Mouse (Mus musculus) c-Kit-positive CD71-positive TER-119-positive erythroid progenitor cells, embryonic 14.5 days (primary cell): ENCODE measurements at regions not wholly inside any gene's neighbourhood (a gene's known extent, or its start where the extent isn't known, plus 50 kb on each side); places are given as distances from the start of the nearest gene placed in this dataset.

Experiments used
- DNase-seq: peaks from one replicate; pipeline ENCODE4 v3.0.0-alpha.2; 2013; ENCODE audit warnings: low spot score

DNA sequence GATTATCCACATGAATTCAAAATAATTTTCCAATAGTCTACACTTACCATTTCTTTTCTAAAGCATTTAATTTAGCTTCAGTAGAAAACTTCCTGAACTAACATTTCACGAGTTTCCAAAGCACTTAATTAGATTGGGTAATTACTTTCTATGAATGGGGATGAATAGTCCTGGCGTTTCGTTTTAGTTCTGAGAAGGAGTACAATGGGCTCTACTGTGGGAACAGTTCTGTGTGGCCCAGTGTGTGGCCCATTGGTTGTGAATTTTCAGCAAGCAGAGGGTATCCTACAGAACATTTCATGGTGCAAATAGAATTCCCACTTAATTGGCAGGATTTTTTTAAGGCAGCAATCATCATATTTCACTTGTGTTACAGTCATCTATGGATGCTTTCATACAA lies 95.5 kb downstream of the 1700017N19Rik start:
- DNase-seq = no peak

- DNase-seq = no peak
Measured at GRCm38 (mm10) chr10:100695944-100696343, 105.7 kb downstream of the 1700017N19Rik start.

DNA sequence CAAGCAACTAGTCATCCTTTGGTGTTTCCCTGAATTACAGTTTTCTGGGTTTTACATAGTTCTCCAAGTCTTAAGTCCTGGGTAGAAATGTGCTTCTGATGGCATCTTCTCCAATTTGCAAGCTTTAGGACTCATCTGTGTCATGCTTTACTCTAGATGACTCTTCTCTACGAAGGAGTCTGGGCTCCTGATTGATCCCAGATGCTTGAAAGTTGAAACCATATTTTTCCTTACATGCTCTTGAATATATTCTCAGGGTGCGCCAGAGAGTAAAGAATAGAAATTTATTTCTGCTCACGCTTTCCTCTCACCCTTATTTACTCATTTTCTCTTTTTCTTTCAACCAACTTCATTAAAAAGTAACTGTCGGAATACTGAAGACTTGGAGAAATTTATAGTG lies 108.9 kb downstream of the 1700017N19Rik start:
- DNase-seq = no peak

DNA sequence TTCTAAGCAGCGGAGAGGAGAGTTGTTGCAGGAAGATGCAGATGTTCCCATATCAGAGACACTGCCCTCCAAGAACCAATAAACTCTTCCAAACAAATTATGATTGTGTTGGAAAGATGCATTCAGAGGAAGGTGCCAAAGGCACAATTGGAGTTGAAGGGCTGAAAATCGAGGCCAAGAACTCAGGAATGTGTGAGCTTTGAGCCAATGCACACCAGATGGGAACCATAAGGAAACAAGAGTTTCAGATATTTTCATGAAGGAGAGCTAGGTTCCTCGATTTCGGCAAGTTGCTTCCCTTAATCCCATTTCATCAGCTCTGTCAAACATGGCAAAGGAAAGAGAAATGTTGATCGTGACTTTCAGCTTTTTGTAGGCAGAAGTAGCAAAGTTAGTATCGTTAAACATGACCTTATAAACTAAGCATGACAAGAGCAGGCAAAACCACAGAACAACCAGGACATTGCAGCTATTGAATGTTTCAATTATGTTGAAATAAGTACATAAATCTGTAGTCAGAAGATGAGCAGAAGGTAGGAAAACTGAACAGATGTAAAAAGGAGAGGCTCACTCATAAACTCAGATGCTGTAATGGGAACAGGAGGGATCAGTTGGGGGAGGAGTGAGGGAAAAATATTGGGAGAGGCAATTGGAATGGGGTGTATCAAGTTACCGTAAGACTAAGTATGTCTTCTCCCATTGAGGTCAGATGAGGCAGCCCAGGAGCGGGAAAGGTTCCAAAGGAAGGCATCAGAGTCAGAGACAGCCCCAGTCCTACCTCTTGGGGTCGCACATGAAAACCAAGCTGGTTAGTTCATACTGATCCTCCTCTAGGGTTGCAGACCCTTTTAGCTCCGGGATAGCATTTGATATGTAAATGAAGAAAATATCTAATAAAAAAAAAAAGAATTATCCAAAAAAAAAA lies 110.3 kb downstream of the 1700017N19Rik start:
- no peak for DNase-seq

DNA sequence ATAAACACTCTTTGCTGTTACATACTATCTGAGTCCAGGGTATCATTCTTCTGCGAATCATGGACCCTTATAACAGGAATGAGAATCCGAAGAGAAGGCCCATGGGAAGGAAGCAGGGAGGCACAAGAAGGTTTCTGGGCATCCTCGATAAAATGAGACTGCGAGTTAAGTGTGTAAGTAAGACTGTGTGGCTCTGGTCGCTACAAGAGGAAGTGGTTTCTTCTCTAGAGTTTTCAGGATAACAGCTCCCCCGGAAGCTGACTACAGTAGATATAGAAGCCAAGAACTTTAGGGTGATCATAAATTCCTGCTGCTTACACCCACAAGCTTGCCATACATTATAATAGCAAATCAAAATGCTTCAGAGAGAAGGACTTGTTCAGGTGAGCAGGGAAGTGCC lies 111.7 kb downstream of the 1700017N19Rik start:
- no peak for DNase-seq

DNA sequence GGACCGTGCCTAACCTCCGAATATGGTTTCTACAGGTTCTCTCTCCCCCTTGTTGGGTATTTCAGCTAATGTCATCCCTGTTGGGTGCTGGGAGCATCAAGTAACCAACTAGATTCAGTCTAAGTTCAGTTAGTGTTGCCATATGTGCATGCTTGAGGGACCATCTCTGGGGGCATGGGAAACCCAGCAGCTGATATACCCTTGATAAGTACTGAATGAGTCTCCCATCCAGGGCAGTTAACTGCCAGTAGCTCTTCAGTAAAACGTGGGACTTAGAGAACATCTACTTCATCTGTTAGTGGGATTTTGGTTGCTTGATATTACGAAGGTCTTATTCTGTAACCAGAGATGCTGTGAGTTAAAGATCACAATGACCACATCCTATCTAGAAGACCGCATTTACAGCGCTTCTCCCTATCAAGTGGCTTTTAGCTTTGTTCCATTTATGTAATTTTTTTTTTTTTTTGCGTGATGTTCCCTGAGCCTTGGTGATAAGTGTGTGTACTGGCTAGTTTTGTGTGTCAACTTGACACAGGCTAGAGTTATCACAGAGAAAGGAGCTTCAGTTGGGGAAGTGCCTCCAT lies 125.9 kb downstream of the 1700017N19Rik start:
- DNase-seq = no peak

DNA sequence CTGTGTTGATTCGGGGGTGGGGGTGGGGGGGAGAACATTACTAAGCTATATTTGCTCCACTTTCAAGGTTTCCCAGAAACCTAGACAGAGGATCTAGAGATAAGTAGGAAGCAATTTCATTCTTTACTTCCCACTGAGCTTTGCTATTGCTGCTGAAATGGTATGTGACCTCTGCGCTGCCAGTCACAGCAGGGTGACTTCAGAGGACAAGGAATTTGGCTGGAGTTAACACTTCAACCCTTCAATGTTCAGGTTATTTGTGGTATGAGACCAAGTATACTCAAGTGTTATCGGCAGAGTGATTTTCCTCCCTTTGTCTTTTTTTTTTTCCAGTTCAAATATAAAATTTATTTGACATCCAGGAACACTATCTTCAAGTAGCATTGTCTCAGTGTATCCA lies 128.3 kb downstream of the 1700017N19Rik start:
- DNase-seq = no peak

- DNase-seq = no peak
Measured at GRCm38 (mm10) chr10:100741269-100741668, 151.0 kb downstream of the 1700017N19Rik start.

DNA sequence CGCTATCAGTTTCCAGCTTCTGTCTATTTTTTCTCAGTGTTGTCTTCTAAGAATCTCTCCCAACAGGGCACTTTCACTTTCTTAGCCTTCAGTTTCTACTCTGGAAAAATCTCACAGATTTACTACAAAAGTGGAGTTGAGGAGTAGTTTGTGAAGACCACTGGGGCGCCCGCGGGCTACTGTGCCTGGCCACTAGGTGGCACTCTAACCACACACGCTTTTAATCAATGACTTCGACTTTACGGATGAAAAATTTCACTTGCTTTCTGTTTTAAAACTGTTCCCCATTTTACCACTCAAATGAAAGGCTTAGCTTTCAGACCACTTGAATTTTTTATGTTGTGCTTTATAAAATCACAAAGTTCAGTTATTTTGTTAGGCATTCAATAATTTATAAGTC lies 151.8 kb downstream of the 1700017N19Rik start:
- peak; percentile 33 for DNase-seq

- DNase-seq = no peak
Measured at GRCm38 (mm10) chr10:100746151-100746550, 155.9 kb downstream of the 1700017N19Rik start.

- no peak for DNase-seq
Measured at GRCm38 (mm10) chr10:100754957-100755356, 164.7 kb downstream of the 1700017N19Rik start.

DNA sequence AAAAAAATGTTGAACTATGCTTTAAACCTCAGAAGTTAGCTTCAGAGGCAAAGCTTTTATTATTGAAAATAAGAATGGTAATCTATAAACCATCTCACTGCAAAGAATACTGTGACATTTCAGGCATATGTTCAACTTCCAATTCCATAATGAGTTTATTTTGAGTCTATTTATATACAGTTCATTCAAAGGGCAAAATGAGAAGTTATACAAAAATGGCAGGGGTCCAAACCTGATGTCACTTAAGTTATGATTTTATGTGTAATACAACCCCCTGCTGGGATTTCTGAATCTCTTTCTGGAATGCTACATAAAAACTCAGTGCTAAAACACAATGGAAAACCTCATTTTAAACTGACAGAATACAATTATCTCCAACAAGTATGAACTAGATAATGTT lies 184.0 kb downstream of the 1700017N19Rik start:
- no peak for DNase-seq

DNA sequence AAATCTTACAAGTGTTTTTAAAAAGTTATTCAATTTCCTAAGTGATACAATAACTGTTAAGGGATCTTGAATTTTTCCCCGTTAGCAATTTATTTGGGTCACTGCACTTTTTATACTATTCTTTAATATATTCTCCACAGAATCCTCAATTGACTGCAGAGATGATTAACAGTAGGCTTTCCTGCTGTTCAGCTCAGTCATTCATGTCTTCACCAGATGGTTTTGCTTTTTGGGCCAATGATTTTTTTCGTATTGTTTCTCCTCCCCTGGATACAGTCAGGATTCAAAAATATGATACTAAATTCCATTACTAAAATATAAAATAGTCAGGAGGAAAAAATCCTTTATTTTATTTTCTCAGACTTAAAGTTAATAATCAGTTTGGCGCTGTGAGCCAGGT lies 201.9 kb downstream of the 1700017N19Rik start:
- no peak for DNase-seq

GRCm38 (mm10) chr10:100792569-100792968 lies 202.3 kb downstream of the 1700017N19Rik start:
- no peak for DNase-seq

- DNase-seq = no peak
Measured at GRCm38 (mm10) chr10:100795215-100795972, 205.1 kb downstream of the 1700017N19Rik start.

- no peak for DNase-seq
Measured at GRCm38 (mm10) chr10:100811639-100812038, 221.4 kb downstream of the 1700017N19Rik start.

DNA sequence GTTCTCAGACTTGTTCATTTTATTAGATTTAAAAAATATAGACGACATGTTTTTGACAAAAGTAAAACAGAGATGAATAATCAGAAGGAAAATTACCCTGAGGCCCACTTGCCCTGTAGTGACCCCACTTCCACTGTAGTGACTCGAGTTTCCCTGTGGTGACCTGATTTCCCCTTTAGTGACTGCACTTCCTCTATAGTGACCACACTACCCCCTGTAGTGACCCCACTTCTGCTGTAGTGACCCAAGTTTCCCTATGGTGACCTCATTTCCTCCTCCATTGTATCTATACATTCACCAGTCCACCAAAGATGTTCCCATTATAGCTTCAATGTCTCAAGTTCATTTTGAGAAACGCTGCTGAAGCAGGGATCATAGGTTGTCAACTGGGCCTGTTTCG lies 244.5 kb downstream of the 1700017N19Rik start:
- no peak for DNase-seq

DNA sequence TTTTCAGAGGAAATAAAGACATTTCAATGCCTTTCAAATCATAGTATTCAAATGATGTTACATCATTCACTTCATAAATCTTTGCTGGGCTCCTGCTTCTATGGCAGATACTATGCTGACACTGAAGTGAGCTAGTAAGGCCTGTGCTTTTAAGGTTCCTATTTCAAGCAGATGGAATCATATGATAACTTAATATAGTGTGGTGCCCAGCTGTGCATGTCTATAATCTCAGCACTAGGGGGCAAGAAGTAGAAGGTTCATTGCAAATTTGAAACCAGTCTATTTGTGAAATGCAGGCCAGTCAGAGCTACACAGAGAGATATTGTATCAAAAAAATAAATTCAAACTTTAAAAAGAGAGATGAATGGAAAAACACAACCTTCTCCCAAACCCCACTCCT lies 262.9 kb downstream of the 1700017N19Rik start:
- no peak for DNase-seq

- no peak for DNase-seq
Measured at GRCm38 (mm10) chr10:100856509-100856908, 266.2 kb downstream of the 1700017N19Rik start.

- DNase-seq = no peak
Measured at GRCm38 (mm10) chr10:100865501-100866181, 275.4 kb downstream of the 1700017N19Rik start.

DNA sequence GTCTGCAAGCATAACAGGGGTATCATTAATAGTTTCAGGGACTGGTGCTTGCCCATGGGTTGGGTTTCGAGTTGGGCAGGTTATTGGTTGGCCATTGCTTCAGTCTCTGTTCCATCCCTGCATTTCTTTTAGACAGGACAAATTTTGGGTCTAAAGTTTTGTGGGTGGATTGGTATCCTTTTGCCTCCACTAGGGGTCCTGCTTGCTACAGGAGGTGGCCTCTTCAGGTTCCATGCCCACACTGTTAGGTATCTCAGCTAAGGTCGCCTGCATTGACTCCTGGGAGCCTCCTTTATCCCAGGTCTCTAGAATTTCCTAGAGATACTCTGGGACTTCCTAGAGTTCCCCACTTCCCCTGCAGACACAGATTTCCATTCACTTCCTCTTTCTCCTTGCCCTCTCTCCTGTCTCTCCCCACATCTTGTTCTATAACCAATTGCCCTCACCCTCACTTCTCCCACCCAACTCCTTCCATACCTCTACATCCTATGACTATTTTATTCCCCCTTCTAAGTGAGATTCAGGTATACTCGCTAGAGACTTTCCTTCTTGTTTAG lies 278.2 kb downstream of the 1700017N19Rik start:
- DNase-seq = no peak

DNA sequence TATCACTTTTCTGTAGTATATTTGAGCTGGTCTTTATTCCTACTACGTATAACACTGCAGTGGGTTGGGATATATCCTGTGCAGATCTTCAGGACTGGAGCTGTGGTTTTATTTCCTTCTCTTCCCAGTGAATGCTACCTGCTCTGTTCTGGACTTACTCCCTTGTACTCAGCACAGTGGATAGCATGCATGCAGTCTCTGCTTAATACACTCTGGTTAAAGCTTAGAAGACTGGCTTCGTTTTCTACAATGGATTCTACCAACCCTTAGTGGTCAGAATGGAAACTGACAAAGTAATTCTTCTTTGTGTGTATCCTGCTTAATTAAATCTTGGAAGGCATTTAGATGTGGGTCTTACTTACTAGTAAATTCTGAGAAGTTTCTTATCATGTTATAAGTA lies 292.3 kb downstream of the 1700017N19Rik start:
- no peak for DNase-seq
